In the genomic region with DNA sequence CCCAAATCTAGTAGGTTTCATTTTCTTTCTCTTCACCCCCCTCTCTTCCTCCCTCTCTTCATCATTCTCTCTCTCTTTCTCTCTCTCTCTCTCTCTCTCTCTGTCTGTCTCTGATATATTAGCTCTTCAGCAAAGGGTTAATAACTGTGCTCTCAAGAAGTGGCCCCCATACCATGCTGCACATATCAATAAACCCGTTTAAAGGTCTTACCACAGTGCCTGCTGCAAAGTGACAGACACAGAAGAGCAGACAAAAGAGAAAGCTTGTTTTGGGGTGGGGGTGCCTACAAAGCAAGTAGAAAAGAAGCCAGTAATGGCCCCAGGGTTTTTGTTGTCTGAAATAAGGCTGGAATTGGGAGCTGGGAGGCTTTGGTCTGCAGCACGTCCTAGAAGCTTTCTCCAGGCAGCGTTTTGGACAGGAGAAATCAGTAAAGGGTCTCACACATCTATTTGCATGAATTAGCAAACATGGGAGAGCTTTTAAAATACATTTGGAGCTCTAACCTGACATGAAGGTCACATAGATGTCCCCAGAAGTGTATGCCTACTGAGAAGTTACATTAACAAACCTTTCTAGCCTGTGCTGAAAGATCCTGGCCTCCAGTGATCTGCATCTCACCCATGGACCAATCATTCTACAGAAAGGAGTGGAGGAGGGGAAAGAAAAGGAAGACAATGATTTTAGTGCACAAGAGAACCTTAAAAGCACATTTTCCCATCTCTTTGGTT, we compare ENCODE assay signal across 16 mouse cellular contexts.
DNase-seq lines count a peak whose midpoint lies in the region; ATAC-seq and TF ChIP-seq lines count a peak whose summit lies in the region.
"Had no signal": no experiment of that assay in that cellular context is flagged by ENCODE, and none has a peak within 500 bp of the region (broad histone marks: within the 10 kb centered on the region; RNA-seq: fewer than 3 reads in every experiment).

No protein-coding gene starts in this region.

- peak overlapping the region; percentile 40; the same call in 1 of the 2 replicates for H3K27ac ChIP-seq in cortical plate, adult 2 months (ENCODE audit: insufficient read depth, low read length)
- H3K27ac ChIP-seq in forebrain, embryonic 11.5 days (ENCODE audit: low read depth, low read length), result peak overlapping the region; percentile 88
- H3K27ac ChIP-seq in hindbrain, embryonic 13.5 days, result peak overlapping the region; percentile 74
- peak overlapping the region; percentile 56 for H3K27ac ChIP-seq in midbrain, embryonic 15.5 days
- H3K27ac ChIP-seq in kidney, embryonic 14.5 days (ENCODE audit: low read depth, low read length), result no peak overlapping the region
- H3K27ac ChIP-seq: liver, embryonic 12.5 days had no signal

- ATAC-seq in forebrain, embryonic 11.5 days (replicated peaks; ENCODE audit: low FRiP score), result peak; percentile 73
- ATAC-seq in hindbrain, embryonic 13.5 days (ENCODE audit: low FRiP score), result peak; percentile 70
- peak; percentile 51 for ATAC-seq in midbrain, embryonic 15.5 days (replicated peaks)
- ATAC-seq in kidney, embryonic 14.5 days (ENCODE audit: low FRiP score, low TSS enrichment), result no peak
- ATAC-seq: liver, embryonic 12.5 days had no signal

- DNase-seq in forebrain, embryonic 11.5 days (ENCODE audit: low spot score), result peak; percentile 50
- DNase-seq in right cerebral cortex, postnatal 36 days (ENCODE audit: low spot score in 2 of 2), result no peak
- no peak for DNase-seq in adrenal gland, postnatal 25 days
- DNase-seq in thymus, postnatal 0 days (ENCODE audit: low spot score), result no peak
- DNase-seq: cerebellum, adult 11-12 months; gastrocnemius, postnatal 25 days; heart, postnatal 4 days; kidney, adult 2 months; lung, postnatal 14 days had no signal

- H3K36me3 ChIP-seq in forebrain, embryonic 11.5 days (ENCODE audit: control insufficient read depth, insufficient read depth, low read length), result no peaks in the 10 kb centered on the region
- no peaks in the 10 kb centered on the region for H3K36me3 ChIP-seq in hindbrain, embryonic 13.5 days
- H3K36me3 ChIP-seq in midbrain, embryonic 15.5 days (replicated peaks), result no peaks in the 10 kb centered on the region
- H3K36me3 ChIP-seq in kidney, embryonic 14.5 days (ENCODE audit: control insufficient read depth, insufficient read depth, low read length), result no peaks in the 10 kb centered on the region
- H3K36me3 ChIP-seq: heart, embryonic 12.5 days; liver, embryonic 12.5 days had no signal

- no peak overlapping the region for H3K4me3 ChIP-seq in cortical plate, adult 2 months (ENCODE audit: insufficient read depth, low read length)
- no peak overlapping the region for H3K4me3 ChIP-seq in forebrain, embryonic 11.5 days (ENCODE audit: low read depth, low read length)
- no peak overlapping the region for H3K4me3 ChIP-seq in hindbrain, embryonic 13.5 days
- no peak overlapping the region for H3K4me3 ChIP-seq in midbrain, embryonic 15.5 days
- H3K4me3 ChIP-seq in kidney, embryonic 14.5 days (ENCODE audit: low read length), result no peak overlapping the region
- H3K4me3 ChIP-seq: erythroblast, embryonic 14.5 days; heart, embryonic 12.5 days; liver, embryonic 12.5 days had no signal

- 8% methylated on average over 3 of the region's 3 CpGs for WGBS in forebrain, embryonic 11.5 days
- WGBS in hindbrain, embryonic 13.5 days, result 6% methylated on average over 3 of the region's 3 CpGs
- WGBS in midbrain, embryonic 15.5 days, result 8% methylated on average over 3 of the region's 3 CpGs
- 55% methylated on average over 3 of the region's 3 CpGs for WGBS in kidney, embryonic 14.5 days

- no peak for TF ChIP-seq POLR2A in cortical plate, adult 2 months (IDR thresholded peaks at IDR 0.05; ENCODE audit: extremely low read depth, insufficient read depth, low read length)

- no peak for TF ChIP-seq CTCF in cortical plate, adult 2 months (IDR thresholded peaks at IDR 0.05; ENCODE audit: extremely low read depth, insufficient read depth, low read length)

- H3K27me3 ChIP-seq in forebrain, embryonic 11.5 days (ENCODE audit: control insufficient read depth, insufficient read depth, low read length), result no peaks in the 10 kb centered on the region
- H3K27me3 ChIP-seq in hindbrain, embryonic 13.5 days, result no peaks in the 10 kb centered on the region
- no peaks in the 10 kb centered on the region for H3K27me3 ChIP-seq in midbrain, embryonic 15.5 days (replicated peaks)
- no peaks in the 10 kb centered on the region for H3K27me3 ChIP-seq in kidney, embryonic 14.5 days (ENCODE audit: control insufficient read depth, insufficient read depth, low read length)
- H3K27me3 ChIP-seq: heart, embryonic 12.5 days; liver, embryonic 12.5 days had no signal

- H3K4me2 ChIP-seq in forebrain, embryonic 11.5 days (ENCODE audit: low read depth, low read length, severe bottlenecking), result peak overlapping the region; percentile 33; the same call in 1 of the 2 replicates
- H3K4me2 ChIP-seq in hindbrain, embryonic 13.5 days, result no peak overlapping the region
- no peak overlapping the region for H3K4me2 ChIP-seq in midbrain, embryonic 15.5 days
- H3K4me2 ChIP-seq in kidney, embryonic 14.5 days (replicated peaks; ENCODE audit: low read depth, low read length), result no peak overlapping the region
- H3K4me2 ChIP-seq: heart, embryonic 12.5 days; liver, embryonic 12.5 days had no signal

- H3K9ac ChIP-seq in forebrain, embryonic 11.5 days (ENCODE audit: low read length), result peak overlapping the region; percentile 23; the same call in 1 of the 2 replicates
- H3K9ac ChIP-seq in hindbrain, embryonic 13.5 days, result no peak overlapping the region
- no peak overlapping the region for H3K9ac ChIP-seq in midbrain, embryonic 15.5 days
- no peak overlapping the region for H3K9ac ChIP-seq in kidney, embryonic 14.5 days (ENCODE audit: low read depth, low read length)
- H3K9ac ChIP-seq: heart, embryonic 12.5 days; liver, embryonic 12.5 days had no signal

- H3K4me1 ChIP-seq in cortical plate, adult 2 months (ENCODE audit: control insufficient read depth, insufficient read depth, low read length), result peaks cover 6% of the 10 kb centered on the region; the same call in 1 of the 2 replicates
- peaks cover 7% of the 10 kb centered on the region for H3K4me1 ChIP-seq in forebrain, embryonic 11.5 days (replicated peaks; ENCODE audit: control insufficient read depth, insufficient read depth, low read length)
- peaks cover 18% of the 10 kb centered on the region for H3K4me1 ChIP-seq in hindbrain, embryonic 13.5 days (replicated peaks)
- H3K4me1 ChIP-seq in midbrain, embryonic 15.5 days, result peaks cover 13% of the 10 kb centered on the region
- H3K4me1 ChIP-seq in kidney, embryonic 14.5 days (ENCODE audit: control insufficient read depth, insufficient read depth, low read length), result no peaks in the 10 kb centered on the region
- H3K4me1 ChIP-seq: heart, embryonic 12.5 days; liver, embryonic 12.5 days had no signal

- H3K9me3 ChIP-seq in forebrain, embryonic 11.5 days (ENCODE audit: control insufficient read depth, low read length), result peaks cover 4% of the 10 kb centered on the region; the same call in 1 of the 2 replicates
- H3K9me3 ChIP-seq in hindbrain, embryonic 13.5 days, result no peaks in the 10 kb centered on the region; the same call in 1 of the 2 replicates
- H3K9me3 ChIP-seq in midbrain, embryonic 15.5 days, result no peaks in the 10 kb centered on the region
- H3K9me3 ChIP-seq in kidney, embryonic 14.5 days (ENCODE audit: control insufficient read depth, low read length), result no peaks in the 10 kb centered on the region
- H3K9me3 ChIP-seq: heart, embryonic 12.5 days; liver, embryonic 12.5 days had no signal
